Mouse (Mus musculus): ENCODE data around the gene Sh3d19. TPM values are rescaled to one million over a fixed set of nuclear protein-coding genes. Genes with fewer than 3 reads are reported as not detected.
A peak's percentile ranks its signal among the peaks of the same experiment; 100 is the strongest.

Gene Sh3d19
- polyA plus RNA-seq, 1 experiment from 2014 or later: 33.0 TPM

DNA sequence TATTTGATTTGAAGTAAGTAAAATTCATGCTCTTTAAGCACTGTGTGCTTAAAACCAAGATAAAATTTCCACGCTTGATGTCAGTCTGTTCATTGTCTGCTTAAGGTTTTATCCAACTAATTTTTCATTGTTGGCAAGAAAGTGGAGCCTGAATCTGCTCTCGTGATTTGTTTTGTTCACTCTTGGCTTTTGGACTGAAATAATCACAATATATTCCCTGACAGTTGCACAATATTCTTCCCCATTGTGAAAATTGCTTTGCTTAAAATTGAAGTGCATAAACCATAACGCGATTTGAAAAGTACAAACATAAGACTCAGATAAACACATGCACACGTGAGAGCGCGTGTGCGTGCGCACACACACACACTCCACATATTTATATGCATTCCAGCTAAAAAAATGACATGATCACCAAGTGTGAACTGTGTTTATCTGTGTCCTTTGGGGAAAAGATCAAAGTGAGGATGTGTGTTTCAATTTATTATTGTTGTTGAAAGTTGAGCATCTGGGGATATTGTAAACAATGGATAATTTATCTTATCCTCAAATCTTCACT is 67.1 kb downstream of the Sh3d19 start:
- no peaks in the 10 kb centered on the region for H3K9me3 ChIP-seq
- H3K4me3 ChIP-seq: no peak overlapping the region
- peak overlapping the region; percentile 92 for H3K27ac ChIP-seq
- H3K4me1 ChIP-seq: peaks cover 20% of the 10 kb centered on the region
- H3K36me3 ChIP-seq: peaks cover 4% of the 10 kb centered on the region; the same call in 1 of the 2 replicates
- H3K27me3 ChIP-seq: no peaks in the 10 kb centered on the region
- peak; percentile 28; the same call in 1 of the 2 replicates for ATAC-seq (ENCODE audit: borderline replicate concordance, extremely low read depth, low FRiP score, low TSS enrichment)
- H3K9ac ChIP-seq: no peak overlapping the region
- WGBS: 51% methylated on average over 9 of the region's 9 CpGs
- no peak overlapping the region for H3K4me2 ChIP-seq

DNA sequence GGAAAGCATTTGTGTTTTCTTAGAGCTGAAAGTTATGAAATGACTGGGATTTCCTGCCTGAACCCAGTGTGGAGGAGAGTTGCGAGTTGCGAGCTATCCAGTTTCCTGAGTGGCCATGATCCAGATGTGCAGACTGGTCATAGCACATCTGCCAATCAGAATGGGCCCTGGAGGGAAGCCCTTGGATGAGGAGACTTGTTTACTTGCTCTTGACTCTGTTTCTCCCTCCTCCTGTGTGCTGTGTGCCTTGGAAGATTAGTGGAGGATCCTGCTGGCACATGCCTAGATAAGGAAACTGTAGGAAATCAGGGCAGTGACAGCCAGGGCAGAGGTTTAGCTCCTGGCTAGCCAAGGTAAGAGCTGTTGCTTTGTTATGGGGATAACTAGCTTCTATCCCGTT is 67.7 kb downstream of the Sh3d19 start:
- Histone ChIP-seq H3K27me3 (no peaks in the 10 kb centered on the region), H3K27ac (peak overlapping the region; percentile 92), H3K4me2 (peak overlapping the region; percentile 37), H3K4me1 (peaks cover 20% of the 10 kb centered on the region), H3K36me3 (peaks cover 8% of the 10 kb centered on the region; the same call in 1 of the 2 replicates), H3K9ac (no peak overlapping the region), H3K4me3 (peak overlapping the region; percentile 14; the same call in 1 of the 2 replicates), H3K9me3 (no peaks in the 10 kb centered on the region)
- 19% methylated on average over 3 of the region's 3 CpGs for whole genome bisulfite sequencing
- ATAC-seq (ENCODE audit: borderline replicate concordance, extremely low read depth, low FRiP score, low TSS enrichment): peak; percentile 78

DNA sequence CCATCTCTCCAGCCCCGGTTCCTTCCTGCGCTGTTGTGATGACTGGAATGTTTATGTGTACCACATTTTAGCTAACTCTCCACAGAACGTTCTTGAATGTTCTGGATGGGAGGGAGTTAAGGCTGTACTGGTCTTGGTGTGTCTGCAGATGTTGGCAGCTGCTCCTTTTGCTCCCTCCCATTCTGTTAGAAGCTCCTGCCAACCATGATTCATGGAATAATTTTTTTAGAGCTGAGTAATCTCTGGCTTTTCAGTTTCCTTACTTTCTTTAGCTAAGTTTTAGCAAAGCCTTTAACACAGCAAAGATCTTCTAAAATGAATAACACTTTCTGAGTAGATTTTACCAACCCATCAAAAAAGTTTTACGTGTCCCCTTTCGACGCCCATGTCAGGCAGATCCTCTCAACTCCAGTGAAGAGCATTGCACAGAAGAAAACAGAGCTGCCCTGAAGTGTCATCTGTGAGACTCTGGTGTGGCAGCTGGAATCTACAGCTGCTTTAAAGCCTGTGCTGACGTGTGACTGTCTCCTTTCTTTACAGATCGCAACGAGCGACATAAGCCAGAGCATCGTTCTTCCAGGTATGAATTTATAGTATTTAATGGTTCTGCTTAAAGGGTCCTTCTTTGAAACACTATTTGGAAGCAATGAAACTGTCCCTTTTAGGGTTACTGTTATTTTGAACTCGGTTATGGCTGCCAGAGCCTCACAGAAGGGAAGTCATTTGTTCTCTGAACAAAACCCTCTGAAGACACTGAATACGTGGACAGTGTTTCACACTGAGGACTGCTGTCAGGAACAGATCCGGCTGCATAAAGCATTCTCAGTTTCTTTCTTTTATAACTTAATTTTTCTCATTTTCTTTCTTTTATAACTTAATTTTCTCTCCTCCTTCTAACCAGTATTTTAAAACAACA is 69.6 kb downstream of the Sh3d19 start:
- Histone ChIP-seq H3K27ac (peak overlapping the region; percentile 81), H3K27me3 (no peaks in the 10 kb centered on the region), H3K4me3 (peak overlapping the region; percentile 19; the same call in 1 of the 2 replicates), H3K36me3 (peaks cover 8% of the 10 kb centered on the region; the same call in 1 of the 2 replicates), H3K9me3 (no peaks in the 10 kb centered on the region), H3K4me2 (peak overlapping the region; percentile 41), H3K4me1 (peaks cover 24% of the 10 kb centered on the region), H3K9ac (no peak overlapping the region)
- 44% methylated on average over 14 of the region's 14 CpGs for WGBS
- peak; percentile 79; the same call in 1 of the 2 replicates for ATAC-seq (ENCODE audit: borderline replicate concordance, extremely low read depth, low FRiP score, low TSS enrichment)

DNA sequence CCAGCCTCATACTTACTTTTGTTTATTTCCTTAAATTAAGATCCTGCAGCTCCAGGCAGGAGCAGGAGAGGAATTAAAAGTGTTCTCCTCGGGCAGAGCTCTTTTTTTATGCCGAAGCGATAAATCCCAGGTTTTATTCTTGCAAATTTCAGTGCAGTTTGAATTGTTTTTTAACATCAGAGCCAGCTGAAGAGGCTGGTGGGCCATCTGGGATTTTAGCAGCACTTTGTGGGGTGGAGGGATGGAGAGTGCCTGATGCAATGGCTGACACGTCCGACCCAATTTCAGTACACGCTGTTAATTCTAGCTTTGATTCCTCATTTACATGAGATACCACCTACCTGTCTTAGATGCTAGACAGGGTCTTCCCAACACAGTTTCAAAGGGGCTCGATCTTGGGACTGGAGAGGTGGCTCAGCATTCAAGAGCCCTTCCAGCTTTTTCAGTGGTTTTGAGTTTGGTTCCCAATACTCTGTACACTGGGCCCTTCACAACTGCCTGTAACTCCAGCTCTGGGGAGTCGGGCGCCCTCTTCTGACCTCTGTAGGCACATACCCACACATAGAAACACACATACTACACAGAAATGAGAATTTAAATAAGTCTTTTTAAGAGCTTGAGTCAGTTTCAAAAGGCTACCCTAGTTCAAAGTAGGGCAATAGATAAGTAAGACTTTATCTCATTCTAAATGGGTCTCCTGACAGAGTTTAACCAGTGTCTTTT is 76.9 kb downstream of the Sh3d19 start:
- Histone ChIP-seq H3K36me3 (peaks cover 16% of the 10 kb centered on the region), H3K27ac (no peak overlapping the region), H3K27me3 (no peaks in the 10 kb centered on the region), H3K9ac (no peak overlapping the region), H3K4me3 (no peak overlapping the region), H3K4me2 (no peak overlapping the region), H3K4me1 (0 out of 2 replicates have a peak, but pooled peaks cover 4% of the 10 kb centered on the region), H3K9me3 (no peaks in the 10 kb centered on the region; the same call in 1 of the 2 replicates)
- no peak for ATAC-seq (ENCODE audit: borderline replicate concordance, extremely low read depth, low FRiP score, low TSS enrichment)
- WGBS: 89% methylated on average over 9 of the region's 9 CpGs

DNA sequence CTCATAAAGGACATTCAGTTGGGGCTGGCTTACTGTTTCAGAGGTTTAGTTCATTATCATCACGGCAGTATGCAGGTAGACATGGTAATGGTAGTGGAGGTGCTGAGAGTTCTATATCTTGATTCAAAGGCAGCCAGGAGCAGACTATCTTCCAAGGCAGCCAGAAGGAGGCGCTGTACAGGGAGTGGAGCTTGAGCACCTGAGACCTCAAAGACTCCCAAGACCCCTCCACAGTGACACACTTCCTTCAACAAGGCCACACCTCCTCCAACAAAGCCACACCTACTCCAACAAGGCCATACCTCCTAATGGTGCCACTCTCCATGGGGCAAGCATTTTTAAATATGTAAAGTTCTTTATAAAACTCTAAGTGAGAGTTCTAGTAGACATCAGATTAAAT is 78.1 kb downstream of the Sh3d19 start:
- Histone ChIP-seq H3K4me2 (no peak overlapping the region), H3K9ac (no peak overlapping the region), H3K27me3 (no peaks in the 10 kb centered on the region), H3K4me1 (0 out of 2 replicates have a peak, but pooled peaks cover 4% of the 10 kb centered on the region), H3K9me3 (no peaks in the 10 kb centered on the region; the same call in 1 of the 2 replicates), H3K27ac (no peak overlapping the region), H3K4me3 (no peak overlapping the region), H3K36me3 (peaks cover 11% of the 10 kb centered on the region)
- WGBS: 73% methylated on average over 2 of the region's 2 CpGs
- ATAC-seq (ENCODE audit: borderline replicate concordance, extremely low read depth, low FRiP score, low TSS enrichment): no peak

DNA sequence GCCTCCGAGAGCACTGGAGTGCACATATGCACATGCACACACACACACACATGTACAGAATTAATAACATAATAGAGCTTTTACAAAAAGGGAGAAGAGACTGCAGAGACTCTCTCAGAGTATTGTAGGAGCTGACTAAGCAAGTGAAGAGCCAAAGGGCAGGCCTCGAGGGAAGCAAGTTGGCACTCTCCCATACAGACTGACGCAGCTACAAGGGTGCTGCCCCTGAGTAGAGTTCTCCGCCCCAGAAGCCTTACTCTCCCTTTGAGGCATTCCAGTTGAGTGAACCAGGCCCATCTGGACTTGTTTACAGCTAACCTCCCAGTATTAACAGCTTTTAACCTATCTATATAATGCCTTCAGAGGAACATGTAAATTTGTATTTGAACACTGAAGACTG is 85.8 kb downstream of the Sh3d19 start:
- Histone ChIP-seq H3K27ac (peak overlapping the region; percentile 71), H3K4me1 (peaks cover 28% of the 10 kb centered on the region), H3K9ac (no peak overlapping the region), H3K36me3 (no peaks in the 10 kb centered on the region), H3K4me2 (no peak overlapping the region), H3K9me3 (no peaks in the 10 kb centered on the region), H3K27me3 (no peaks in the 10 kb centered on the region), H3K4me3 (no peak overlapping the region)
- ATAC-seq (ENCODE audit: borderline replicate concordance, extremely low read depth, low FRiP score, low TSS enrichment): peak; percentile 43; the same call in 1 of the 2 replicates
- 47% methylated on average over 4 of the region's 4 CpGs for WGBS

DNA sequence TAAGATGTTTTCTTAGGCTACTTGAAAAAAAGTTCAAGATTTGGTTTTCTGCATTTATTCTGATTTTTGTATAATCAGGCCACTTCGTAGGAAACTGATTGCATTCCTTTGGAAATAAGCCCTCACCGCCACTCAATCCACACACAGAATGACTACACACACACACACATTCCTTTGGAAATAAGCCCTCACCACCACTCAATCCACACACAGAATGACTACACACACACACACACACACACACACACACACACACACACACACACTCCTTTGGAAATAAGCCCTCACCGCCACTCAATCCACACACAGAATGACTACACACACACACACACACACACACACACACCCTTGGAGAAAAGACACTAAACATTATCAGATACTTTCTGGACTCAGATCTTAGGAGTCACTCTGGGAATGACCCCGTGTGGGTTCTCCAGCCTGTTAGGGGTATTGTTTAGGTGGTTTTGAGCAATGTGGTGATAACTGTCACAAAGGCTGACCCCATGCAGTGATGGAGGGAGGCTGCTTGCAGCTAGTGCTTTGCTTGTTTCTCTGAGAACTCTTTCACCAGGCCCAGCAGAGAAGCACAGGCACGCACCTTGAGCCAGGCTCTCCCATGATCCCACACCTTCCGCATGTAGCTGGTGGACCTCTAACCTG is 86.7 kb downstream of the Sh3d19 start:
- Histone ChIP-seq H3K36me3 (no peaks in the 10 kb centered on the region), H3K9ac (no peak overlapping the region), H3K4me2 (no peak overlapping the region), H3K27me3 (no peaks in the 10 kb centered on the region), H3K4me3 (no peak overlapping the region), H3K9me3 (no peaks in the 10 kb centered on the region), H3K4me1 (peaks cover 28% of the 10 kb centered on the region), H3K27ac (peak overlapping the region; percentile 71)
- ATAC-seq (ENCODE audit: borderline replicate concordance, extremely low read depth, low FRiP score, low TSS enrichment): peak; percentile 93
- 36% methylated on average over 6 of the region's 6 CpGs for WGBS

DNA sequence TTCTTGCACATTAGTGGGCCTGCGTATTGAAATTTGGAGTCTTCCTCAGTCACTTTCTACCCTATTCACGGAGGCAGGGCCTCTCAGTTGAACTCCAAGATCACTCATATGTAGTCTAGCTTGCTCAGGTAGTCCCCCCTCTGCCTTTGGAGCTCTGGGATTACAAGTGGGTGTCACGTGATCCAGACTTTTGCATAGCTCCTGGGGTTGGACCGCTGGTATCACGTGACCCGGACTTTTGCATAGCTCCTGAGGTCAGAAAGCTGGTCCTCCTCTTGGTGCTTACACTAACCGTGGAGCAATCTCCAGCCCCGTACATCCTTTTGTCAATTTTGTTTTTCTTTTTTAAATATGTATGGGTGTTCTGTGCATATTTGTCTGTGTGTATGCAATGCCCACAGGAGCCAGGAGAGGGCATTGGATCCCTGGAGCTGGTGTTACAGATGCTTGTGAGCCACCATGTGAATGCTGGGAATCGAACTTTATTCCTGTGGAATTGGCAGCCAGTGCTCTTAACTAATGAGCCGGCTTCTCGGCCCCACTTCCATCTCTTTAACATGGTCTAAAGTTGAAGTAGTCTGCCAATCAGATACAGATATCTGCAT is 98.8 kb downstream of the Sh3d19 start:
- Histone ChIP-seq H3K27me3 (no peaks in the 10 kb centered on the region), H3K27ac (no peak overlapping the region), H3K4me2 (no peak overlapping the region), H3K4me3 (no peak overlapping the region), H3K4me1 (no peaks in the 10 kb centered on the region), H3K9me3 (no peaks in the 10 kb centered on the region), H3K36me3 (no peaks in the 10 kb centered on the region), H3K9ac (no peak overlapping the region)
- 86% methylated on average over 11 of the region's 11 CpGs for WGBS
- no peak for ATAC-seq (ENCODE audit: borderline replicate concordance, extremely low read depth, low FRiP score, low TSS enrichment)

DNA sequence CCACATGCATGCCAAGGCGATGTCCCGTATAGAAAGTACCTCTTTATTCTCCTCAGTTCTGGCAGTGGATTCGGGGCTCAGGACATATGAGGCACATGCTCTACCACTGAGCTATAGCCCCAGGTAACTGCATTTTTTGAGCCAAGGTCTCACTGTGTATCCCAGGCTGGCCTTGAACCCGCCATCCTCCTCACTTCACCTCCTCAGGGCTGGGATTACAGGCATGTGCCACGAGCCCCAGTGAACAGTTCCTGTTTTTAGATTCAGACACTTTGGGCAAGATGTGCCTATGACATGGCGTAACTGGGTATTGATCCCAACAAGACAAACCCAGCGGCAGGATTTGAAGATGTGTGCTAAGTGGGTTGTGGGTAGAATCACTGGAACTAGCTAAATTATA is 99.9 kb downstream of the Sh3d19 start:
- Histone ChIP-seq H3K4me3 (no peak overlapping the region), H3K9me3 (no peaks in the 10 kb centered on the region), H3K27me3 (no peaks in the 10 kb centered on the region), H3K9ac (no peak overlapping the region), H3K27ac (no peak overlapping the region), H3K4me1 (no peaks in the 10 kb centered on the region), H3K4me2 (no peak overlapping the region), H3K36me3 (no peaks in the 10 kb centered on the region)
- ATAC-seq (ENCODE audit: borderline replicate concordance, extremely low read depth, low FRiP score, low TSS enrichment): no peak
- WGBS: 93% methylated on average over 7 of the region's 7 CpGs

DNA sequence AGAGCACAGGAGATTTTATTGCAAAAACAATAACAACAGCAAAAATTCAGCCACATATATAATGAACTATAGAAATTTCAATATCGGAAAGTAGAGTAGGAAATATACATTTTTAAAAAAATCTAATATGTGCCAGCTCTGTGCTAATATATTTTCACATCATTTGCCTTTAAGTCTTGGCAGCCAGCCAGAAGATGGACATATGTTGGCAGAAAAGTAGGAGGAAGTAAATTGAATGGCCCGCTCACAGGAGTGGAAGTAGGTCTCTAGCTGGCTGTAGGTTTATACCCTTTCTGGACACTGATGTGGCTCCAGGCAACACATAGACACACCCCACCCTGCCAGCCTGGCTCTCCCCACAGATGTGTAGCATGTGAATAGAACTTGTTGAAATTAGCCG is 101.2 kb downstream of the Sh3d19 start:
- Histone ChIP-seq H3K9me3 (no peaks in the 10 kb centered on the region), H3K4me3 (no peak overlapping the region), H3K27me3 (no peaks in the 10 kb centered on the region), H3K9ac (no peak overlapping the region), H3K27ac (no peak overlapping the region), H3K4me1 (no peaks in the 10 kb centered on the region), H3K36me3 (no peaks in the 10 kb centered on the region), H3K4me2 (no peak overlapping the region)
- no peak for ATAC-seq (ENCODE audit: borderline replicate concordance, extremely low read depth, low FRiP score, low TSS enrichment)
- WGBS: 56% methylated on average over 3 of the region's 3 CpGs

DNA sequence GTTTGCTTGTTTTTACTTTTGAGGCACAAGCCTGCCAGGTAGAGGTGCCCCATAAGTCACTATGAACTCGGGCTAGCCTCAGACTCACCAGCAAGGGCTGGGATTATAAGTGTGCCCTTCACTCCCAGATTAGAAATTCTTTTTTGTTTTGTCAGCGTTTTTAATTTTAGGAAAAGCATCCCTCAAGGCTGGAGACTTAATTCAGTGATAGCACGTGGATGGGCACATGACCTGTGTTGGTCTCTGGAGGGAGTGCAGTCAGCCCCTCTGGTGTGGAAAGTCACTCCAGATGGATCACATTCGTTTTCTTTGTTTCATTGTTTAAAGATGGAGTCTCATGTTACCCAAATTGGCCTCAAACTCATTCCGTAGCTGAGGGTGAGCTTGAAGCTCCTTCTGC is 102.0 kb downstream of the Sh3d19 start:
- Histone ChIP-seq H3K27ac (no peak overlapping the region), H3K36me3 (no peaks in the 10 kb centered on the region), H3K4me1 (no peaks in the 10 kb centered on the region), H3K4me2 (no peak overlapping the region), H3K4me3 (no peak overlapping the region), H3K27me3 (no peaks in the 10 kb centered on the region), H3K9ac (no peak overlapping the region), H3K9me3 (no peaks in the 10 kb centered on the region)
- no peak for ATAC-seq (ENCODE audit: borderline replicate concordance, extremely low read depth, low FRiP score, low TSS enrichment)
- WGBS: 68% methylated on average over 5 of the region's 5 CpGs
